Mouse (Mus musculus) kidney, embryonic 14.5 days (tissue): ENCODE measurements around the gene Foxp3. TPM values are rescaled to one million over a fixed set of nuclear protein-coding genes. Genes with fewer than 3 reads are reported as not detected.
A peak's percentile ranks its signal among the peaks of the same experiment; 100 is the strongest.

Experiments
- ATAC-seq: fragments of 200-750 bp; cut with Nextera tagmentation; 2 replicates; pipeline ENCODE4 v1.8.0; 2017; ENCODE audit warnings: moderate number of reproducible peaks, mild to moderate bottlenecking, moderate TSS enrichment, moderate library complexity; ENCODE audit not compliant: low FRiP score, low TSS enrichment
- H3K27ac ChIP-seq: fragments of 300-500 bp; sonication (generic); 2 replicates; pipeline ENCODE4 v1.5.1; 2014; ENCODE audit warnings: low read depth, mild to moderate bottlenecking, low read length, moderate library complexity, mixed read lengths
- H3K27me3 ChIP-seq: fragments of 300-500 bp; sonication (generic); 2 replicates; pipeline ENCODE4 v1.6.1; 2014; ENCODE audit warnings: mild to moderate bottlenecking, low read length; ENCODE audit not compliant: control insufficient read depth, insufficient read depth
- H3K36me3 ChIP-seq: fragments of 300-500 bp; sonication (generic); 2 replicates; pipeline ENCODE4 v1.6.1; 2014; ENCODE audit warnings: low read length, mixed read lengths; ENCODE audit not compliant: control insufficient read depth, insufficient read depth
- H3K4me1 ChIP-seq: fragments of 300-500 bp; sonication (generic); 2 replicates; pipeline ENCODE4 v1.6.1; 2014; ENCODE audit warnings: low read length, mixed read lengths; ENCODE audit not compliant: control insufficient read depth, insufficient read depth
- H3K4me2 ChIP-seq: fragments of 300-500 bp; sonication (generic); replicated peaks from 2 replicates; pipeline ENCODE4 v1.6.1; 2014; ENCODE audit warnings: low read depth, mild to moderate bottlenecking, low read length
- H3K4me3 ChIP-seq: fragments of 300-500 bp; sonication (generic); 2 replicates; pipeline ENCODE4 v1.5.1; 2014; ENCODE audit warnings: mild to moderate bottlenecking, low read length
- H3K9ac ChIP-seq: fragments of 300-500 bp; sonication (generic); 2 replicates; pipeline ENCODE4 v1.6.1; 2014; ENCODE audit warnings: low read depth, mild to moderate bottlenecking, low read length, moderate library complexity
- H3K9me3 ChIP-seq: fragments of 300-500 bp; sonication (generic); 2 replicates; pipeline ENCODE4 v1.6.1; 2016; ENCODE audit warnings: low read length; ENCODE audit not compliant: control insufficient read depth
- WGBS: fragments of 180-500 bp; shearing (Covaris S2); extraction: QIAGEN DNeasy Blood & Tissue Kit; methylation state at CpG from one replicate; pipeline ENCODE4 v1.1.7; 2014; 5-methylcytosine and 5-hydroxymethylcytosine counted together
- polyA plus RNA-seq: library from polyadenylated mRNA; unstranded; fragments of >200 nt; fragmentation: Nextera tagmentation; extraction: Ambion mirVana; gene quantifications from 2 replicates; pipeline ENCODE4 v1.2.1, GENCODE M21; 2014

Foxp3 gene
- polyA plus RNA-seq, 1 experiment from 2014 or later = 0.07 TPM

DNA sequence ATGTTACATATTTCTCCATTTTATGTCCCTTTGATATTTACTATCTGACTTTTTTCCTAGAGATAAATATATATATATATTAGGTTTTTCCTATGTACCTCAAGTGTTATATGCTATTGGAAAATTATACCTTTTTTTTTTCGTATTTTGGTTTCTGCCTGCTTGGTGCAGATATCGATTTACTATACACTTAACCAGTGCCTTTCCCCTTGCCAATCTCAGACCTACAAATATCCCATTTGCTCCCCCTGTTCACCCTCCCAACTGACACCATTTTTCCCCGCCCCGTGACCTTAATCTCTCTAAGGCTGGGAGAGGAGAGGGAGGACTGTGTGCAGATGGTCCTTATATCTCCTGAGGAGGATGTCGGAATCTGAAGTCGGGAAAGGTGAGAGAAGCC is 33.3 kb downstream of the Foxp3 start, which contains the start of gene Cacna1f:
TSS of gene Cacna1f (plus strand) at position 301 of the 400 bp plus-strand sequence.
- Histone ChIP-seq H3K27ac (no peak within 1 kb of the TSS), H3K9ac (no peak within 1 kb of the TSS), H3K27me3 (no peaks in the 10 kb centered on the region), H3K4me3 (no peak within 1 kb of the TSS), H3K4me1 (no peaks in the 10 kb centered on the region), H3K9me3 (no peaks in the 10 kb centered on the region), H3K36me3 (no peaks in the 10 kb centered on the region), H3K4me2 (no peak within 1 kb of the TSS)
- ATAC-seq = no peak
- 82% methylated on average over 6 of the region's 6 CpGs for WGBS

GRCm38 (mm10) chrX:7610035-7610434 is 36.6 kb downstream of the Foxp3 start:
- no peak for ATAC-seq
- H3K9me3 ChIP-seq = no peaks in the 10 kb centered on the region
- H3K4me1 ChIP-seq = no peaks in the 10 kb centered on the region
- no peak overlapping the region for H3K27ac ChIP-seq
- H3K4me3 ChIP-seq = peak overlapping the region; percentile 36; the same call in 1 of the 2 replicates
- WGBS = 35% methylated on average over 21 of the region's 21 CpGs
- H3K9ac ChIP-seq = no peak overlapping the region
- H3K27me3 ChIP-seq = no peaks in the 10 kb centered on the region
- H3K4me2 ChIP-seq = peak overlapping the region; percentile 60
- H3K36me3 ChIP-seq = no peaks in the 10 kb centered on the region

DNA sequence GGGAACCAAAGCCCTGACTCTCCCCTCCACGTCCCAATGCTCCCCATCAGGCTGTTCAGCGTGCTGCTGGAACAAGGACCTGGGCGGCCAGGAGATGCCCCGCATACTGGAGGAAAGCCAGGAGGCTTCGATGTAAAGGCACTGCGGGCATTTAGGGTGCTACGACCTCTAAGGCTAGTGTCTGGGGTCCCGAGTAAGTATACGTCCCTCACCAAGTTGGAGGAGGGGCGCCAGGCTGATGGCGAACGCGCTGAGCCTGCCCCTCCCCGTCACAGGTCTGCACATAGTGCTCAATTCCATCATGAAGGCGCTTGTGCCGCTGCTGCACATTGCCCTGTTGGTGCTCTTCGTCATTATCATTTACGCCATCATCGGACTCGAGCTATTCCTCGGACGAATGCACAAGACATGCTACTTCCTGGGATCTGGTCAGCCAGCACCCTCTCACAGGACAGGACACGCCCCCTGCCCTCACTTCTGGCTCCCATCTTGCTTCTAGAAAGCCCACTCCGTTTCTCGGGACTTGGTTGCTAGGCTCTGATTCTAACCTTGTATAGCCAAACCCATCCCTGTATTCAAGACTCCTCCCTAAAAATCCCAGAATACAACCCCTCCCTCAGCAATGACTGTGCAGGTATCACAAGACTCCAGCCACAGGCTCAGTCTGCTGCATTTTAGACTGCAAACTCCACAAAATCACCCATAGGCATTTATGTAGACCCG is 37.3 kb downstream of the Foxp3 start:
- no peaks in the 10 kb centered on the region for H3K27me3 ChIP-seq
- H3K4me2 ChIP-seq = peak overlapping the region; percentile 60
- ATAC-seq = no peak
- 0 out of 2 replicates have a peak overlapping the region, but pooled peaks have one; percentile 18 for H3K9ac ChIP-seq
- H3K27ac ChIP-seq = no peak overlapping the region
- WGBS = 23% methylated on average over 26 of the region's 26 CpGs
- H3K9me3 ChIP-seq = no peaks in the 10 kb centered on the region
- no peaks in the 10 kb centered on the region for H3K36me3 ChIP-seq
- H3K4me3 ChIP-seq = peak overlapping the region; percentile 36
- H3K4me1 ChIP-seq = no peaks in the 10 kb centered on the region

- Histone ChIP-seq H3K4me2 (no peak overlapping the region), H3K27ac (no peak overlapping the region), H3K36me3 (no peaks in the 10 kb centered on the region), H3K4me3 (no peak overlapping the region), H3K9me3 (no peaks in the 10 kb centered on the region), H3K27me3 (no peaks in the 10 kb centered on the region), H3K4me1 (no peaks in the 10 kb centered on the region), H3K9ac (no peak overlapping the region)
- no peak for ATAC-seq
- 83% methylated on average over 12 of the region's 12 CpGs for WGBS
Observed at GRCm38 (mm10) chrX:7617889-7618551, 44.6 kb downstream of the Foxp3 start.

- Histone ChIP-seq H3K27ac (no peak overlapping the region), H3K9ac (no peak overlapping the region), H3K27me3 (no peaks in the 10 kb centered on the region), H3K9me3 (no peaks in the 10 kb centered on the region), H3K36me3 (no peaks in the 10 kb centered on the region), H3K4me1 (no peaks in the 10 kb centered on the region), H3K4me2 (no peak overlapping the region), H3K4me3 (no peak overlapping the region)
- WGBS = 85% methylated on average over 6 of the region's 6 CpGs
- no peak for ATAC-seq
Observed at GRCm38 (mm10) chrX:7632560-7632959, 59.1 kb downstream of the Foxp3 start.

DNA sequence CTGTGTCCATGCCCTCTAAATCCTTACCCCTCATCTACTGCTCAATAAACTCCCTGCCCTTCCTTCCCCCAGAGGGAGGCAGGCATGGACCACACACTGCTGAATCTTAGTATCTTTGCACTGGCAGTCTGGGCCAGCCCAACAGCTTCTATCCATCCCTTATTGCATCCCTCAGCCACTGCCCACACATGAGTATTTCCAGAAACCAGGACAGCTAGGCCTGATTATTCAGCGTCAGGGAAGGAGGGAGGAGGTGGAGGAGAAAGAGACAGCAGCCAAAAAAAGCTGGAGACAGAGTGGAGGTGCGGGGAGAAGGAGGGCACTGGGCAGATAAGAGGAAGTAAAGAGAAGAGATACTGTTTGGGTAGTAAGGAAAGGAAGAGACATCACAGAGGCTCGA is 61.7 kb downstream of the Foxp3 start:
- ATAC-seq = no peak
- 76% methylated on average over 3 of the region's 3 CpGs for WGBS

GRCm38 (mm10) chrX:7638401-7639091 is 65.1 kb downstream of the Foxp3 start, which contains the start of gene Syp:
Gene Syp (plus strand): TSS chrX:7638471.
- no peaks in the 10 kb centered on the region for H3K4me1 ChIP-seq
- peaks cover 5% of the 10 kb centered on the region; the same call in 1 of the 2 replicates for H3K27me3 ChIP-seq
- peak within 1 kb of the TSS; percentile 23 for H3K4me3 ChIP-seq
- ATAC-seq = peak; percentile 87
- no peaks in the 10 kb centered on the region for H3K36me3 ChIP-seq
- no peak within 1 kb of the TSS for H3K27ac ChIP-seq
- WGBS = 25% methylated on average over 40 of the region's 42 CpGs
- H3K4me2 ChIP-seq = peak within 1 kb of the TSS; percentile 44
- no peak within 1 kb of the TSS for H3K9ac ChIP-seq
- H3K9me3 ChIP-seq = no peaks in the 10 kb centered on the region

More for the DNA sequence above, 61.7 kb downstream of the Foxp3 start:
- Histone ChIP-seq H3K27me3 (peaks cover 5% of the 10 kb centered on the region; the same call in 1 of the 2 replicates), H3K4me1 (no peaks in the 10 kb centered on the region), H3K9me3 (no peaks in the 10 kb centered on the region), H3K4me2 (no peak overlapping the region), H3K36me3 (no peaks in the 10 kb centered on the region), H3K9ac (no peak overlapping the region), H3K27ac (no peak overlapping the region), H3K4me3 (no peak overlapping the region)

DNA sequence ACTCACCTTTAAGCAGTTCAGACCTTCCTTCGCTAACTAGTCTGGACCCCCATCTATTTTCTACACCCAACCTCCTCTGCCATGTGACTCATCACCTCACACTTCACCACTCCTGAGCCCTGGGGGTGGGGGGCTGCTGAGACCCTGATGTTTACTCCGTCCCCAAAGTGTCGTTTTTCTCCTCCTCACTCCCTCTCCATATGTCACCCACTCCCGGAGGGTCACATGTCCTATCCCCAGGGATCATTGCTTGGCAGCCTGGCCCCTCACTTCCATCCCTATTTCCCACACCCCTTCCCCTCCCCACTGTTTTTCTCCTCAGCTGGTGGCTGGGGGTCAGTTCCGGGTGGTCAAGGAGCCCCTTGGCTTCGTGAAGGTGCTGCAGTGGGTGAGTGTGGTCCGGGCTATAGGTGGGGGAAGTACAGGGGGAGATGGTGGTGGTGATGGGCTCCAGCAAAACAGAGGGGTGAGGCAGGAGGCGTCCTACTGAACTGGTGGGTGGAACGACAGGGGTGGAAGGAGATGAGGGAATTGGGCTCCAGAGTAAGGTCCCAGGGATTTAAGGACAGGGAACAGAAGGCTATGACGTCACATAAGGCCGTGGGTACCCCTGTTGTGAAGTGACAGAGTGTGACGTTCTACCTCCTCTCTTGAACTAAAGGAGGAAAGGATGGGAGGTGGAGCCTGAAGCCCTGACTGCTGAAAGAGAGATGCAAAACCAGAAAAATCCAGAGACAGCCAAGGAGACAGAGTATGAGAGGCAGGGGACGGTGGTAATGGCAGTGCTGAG is 66.3 kb downstream of the Foxp3 start:
- Histone ChIP-seq H3K4me2 (no peak overlapping the region), H3K27ac (no peak overlapping the region), H3K4me3 (no peak overlapping the region), H3K27me3 (peaks cover 5% of the 10 kb centered on the region; the same call in 1 of the 2 replicates), H3K9ac (no peak overlapping the region), H3K9me3 (no peaks in the 10 kb centered on the region), H3K36me3 (no peaks in the 10 kb centered on the region), H3K4me1 (no peaks in the 10 kb centered on the region)
- 0 out of 2 replicates have a peak, but pooled peaks have one; percentile 13 for ATAC-seq
- 32% methylated on average over 13 of the region's 13 CpGs for WGBS
